Mouse (Mus musculus): ENCODE data around the gene Hnrnpu.

- no peak for TF ChIP-seq CTCF (IDR thresholded peaks at IDR 0.05; ENCODE audit: control insufficient read depth, insufficient read depth, insufficient replicate concordance, low read depth, low read length)
- TF ChIP-seq POLR2A (IDR thresholded peaks at IDR 0.05; ENCODE audit: control insufficient read depth, low read depth, low read length): no peak
Observed at GRCm38 (mm10) chr1:178319295-178320037, 18.1 kb downstream of the Hnrnpu start.

Measured in testis, adult 2 months (tissue).